ENCODE assay signal across 12 mouse cellular contexts in genomic region chr1:23433612-23434011, GRCm38 (mm10). TPM values are rescaled to one million over a fixed set of nuclear protein-coding genes. Genes with fewer than 3 reads are reported as not detected.
DNase-seq lines count a peak whose midpoint lies in the region; ATAC-seq and TF ChIP-seq lines count a peak whose summit lies in the region.
"Had no signal": no experiment of that assay in that cellular context is flagged by ENCODE, and none has a peak within 500 bp of the region (broad histone marks: within the 10 kb centered on the region; RNA-seq: fewer than 3 reads in every experiment).

No protein-coding gene starts in this region.

- no peak overlapping the region for H3K4me3 ChIP-seq in liver, postnatal 0 days (ENCODE audit: low read depth, low read length)
- H3K4me3 ChIP-seq in hindbrain, postnatal 0 days (ENCODE audit: low read length) = no peak overlapping the region
- H3K4me3 ChIP-seq: heart, embryonic 15.5 days; limb, embryonic 13.5 days had no signal

- WGBS in liver, postnatal 0 days (ENCODE audit: insufficient replicate concordance) = 16% methylated on average over 3 of the region's 3 CpGs
- 83% methylated on average over 3 of the region's 3 CpGs for WGBS in hindbrain, postnatal 0 days

- 0 out of 2 replicates have a peak overlapping the region, but pooled peaks have one; percentile 17 for H3K27ac ChIP-seq in liver, postnatal 0 days (ENCODE audit: low read depth)
- H3K27ac ChIP-seq in hindbrain, postnatal 0 days = no peak overlapping the region
- H3K27ac ChIP-seq: heart, embryonic 15.5 days; limb, embryonic 13.5 days had no signal

- DNase-seq in adrenal gland, postnatal 10 days = peak; percentile 2
- DNase-seq in adrenal gland, postnatal 25 days = no peak
- DNase-seq in left cerebral cortex, adult 9 months (ENCODE audit: low spot score in 2 of 2) = peak; percentile 9 to 10
- DNase-seq in left cerebral cortex, postnatal 4 days = no peak
- DNase-seq in liver, postnatal 0 days = peak; percentile 46
- DNase-seq in monocyte, adult 2 months (ENCODE audit: low read depth in 1 of 2, low spot score in 2 of 2) = peak; percentile 47 to 50
- no peak for DNase-seq in hindbrain, postnatal 0 days (ENCODE audit: low spot score)
- DNase-seq: cerebellum, postnatal 36 days had no signal

- peak; percentile 44; the same call in 1 of the 2 replicates for TF ChIP-seq EP300 in liver, postnatal 0 days (IDR thresholded peaks at IDR 0.05; ENCODE audit: low read depth)

- no peaks in the 10 kb centered on the region for H3K27me3 ChIP-seq in liver, postnatal 0 days (ENCODE audit: insufficient read depth, low read length)
- no peaks in the 10 kb centered on the region for H3K27me3 ChIP-seq in hindbrain, postnatal 0 days (ENCODE audit: insufficient read depth, low read length)
- H3K27me3 ChIP-seq: heart, embryonic 15.5 days; limb, embryonic 13.5 days had no signal

- no peaks in the 10 kb centered on the region for H3K36me3 ChIP-seq in liver, postnatal 0 days (replicated peaks; ENCODE audit: insufficient read depth, low read length)
- H3K36me3 ChIP-seq in hindbrain, postnatal 0 days (ENCODE audit: insufficient read depth, low read length) = no peaks in the 10 kb centered on the region
- H3K36me3 ChIP-seq: heart, embryonic 15.5 days; limb, embryonic 13.5 days had no signal

- intact Hi-C loops in left cerebral cortex, postnatal 4 days (cut with DNase I) = no loop called here

- no peaks in the 10 kb centered on the region for H3K4me1 ChIP-seq in liver, postnatal 0 days (ENCODE audit: insufficient read depth)
- no peaks in the 10 kb centered on the region for H3K4me1 ChIP-seq in hindbrain, postnatal 0 days (ENCODE audit: insufficient read depth, low read length)
- H3K4me1 ChIP-seq: heart, embryonic 15.5 days; limb, embryonic 13.5 days had no signal

- ATAC-seq in liver, postnatal 0 days = peak; percentile 69
- no peak for ATAC-seq in hindbrain, postnatal 0 days
- ATAC-seq in erythroblast, adult 5-6 weeks (replicated peaks; ENCODE audit: low FRiP score, poor library complexity, severe bottlenecking) = no peak
- ATAC-seq: inflammation-experienced regulatory T-cells, adult 6 months had no signal

- H3K4me2 ChIP-seq in liver, postnatal 0 days (ENCODE audit: low read depth, low read length) = no peak overlapping the region
- H3K4me2 ChIP-seq in hindbrain, postnatal 0 days (ENCODE audit: low read depth, low read length) = no peak overlapping the region
- H3K4me2 ChIP-seq: heart, embryonic 15.5 days; limb, embryonic 13.5 days had no signal

- H3K9ac ChIP-seq in liver, postnatal 0 days (replicated peaks) = no peak overlapping the region
- H3K9ac ChIP-seq in hindbrain, postnatal 0 days (replicated peaks; ENCODE audit: low read length) = no peak overlapping the region
- H3K9ac ChIP-seq: heart, embryonic 15.5 days; limb, embryonic 13.5 days had no signal

- H3K9me3 ChIP-seq in liver, postnatal 0 days (ENCODE audit: low read length) = no peaks in the 10 kb centered on the region
- no peaks in the 10 kb centered on the region for H3K9me3 ChIP-seq in hindbrain, postnatal 0 days (ENCODE audit: low read length)
- H3K9me3 ChIP-seq: heart, embryonic 15.5 days; limb, embryonic 13.5 days had no signal

- no peak for TF ChIP-seq CTCF in liver, postnatal 0 days (IDR thresholded peaks at IDR 0.05; ENCODE audit: low read depth)
- TF ChIP-seq CTCF in hindbrain, postnatal 0 days (IDR thresholded peaks at IDR 0.05; ENCODE audit: low read depth) = no peak

RNA-seq across cellular contexts. Expression of gene Ogfrl1, which starts 36.0 kb away (rescaled TPM):
- total RNA-seq in adrenal gland, postnatal 10 days (2021) = 1 to 10 TPM; 6.3 to 7.7 TPM
- 7.4 and 9.6 TPM in 2 replicates for total RNA-seq in adrenal gland, postnatal 25 days (2021)
- 10 to 100 TPM; 23.0 to 25.8 TPM for total RNA-seq in left cerebral cortex, postnatal 4 days (2021)
- 8.7 and 11.1 TPM in 2 replicates for polyA plus RNA-seq in liver, postnatal 0 days (2015; fragmentation: Nextera tagmentation; extraction: Ambion mirVana)
- 17.7 and 20.1 TPM in 2 replicates for total RNA-seq in hindbrain, postnatal 0 days (2014; rRNA removed)
- polyA plus RNA-seq in hindbrain, postnatal 0 days (2015; fragmentation: Nextera tagmentation; extraction: Ambion mirVana) = 15.7 and 18.0 TPM in 2 replicates
- total RNA-seq in erythroblast, adult 5-6 weeks (2015; ENCODE audit: low replicate concordance) = 51.8 and 59.8 TPM in 2 replicates
- 28.7 and 30.2 TPM in 2 replicates for total RNA-seq in erythroblast, adult 5-6 weeks (2017; ENCODE audit: low replicate concordance)

Comparison
In these comparisons a context has a peak if more than half of its experiments do, and no peak if none do; other contexts are left out.
1. DNase-seq: peak in adrenal gland, postnatal 10 days (single experiment), left cerebral cortex, adult 9 months (2 of 2), liver, postnatal 0 days (single experiment) and monocyte, adult 2 months (2 of 2); none in adrenal gland, postnatal 25 days (single experiment), left cerebral cortex, postnatal 4 days (single experiment) and hindbrain, postnatal 0 days (single experiment).